Mouse (Mus musculus): Measurements from ENCODE around the gene Tmprss13. TPM values are rescaled to one million over a fixed set of nuclear protein-coding genes. Genes with fewer than 3 reads are reported as not detected.

The Tmprss13 gene
- total and polyA plus RNA-seq, 3 experiments = not detected

DNA sequence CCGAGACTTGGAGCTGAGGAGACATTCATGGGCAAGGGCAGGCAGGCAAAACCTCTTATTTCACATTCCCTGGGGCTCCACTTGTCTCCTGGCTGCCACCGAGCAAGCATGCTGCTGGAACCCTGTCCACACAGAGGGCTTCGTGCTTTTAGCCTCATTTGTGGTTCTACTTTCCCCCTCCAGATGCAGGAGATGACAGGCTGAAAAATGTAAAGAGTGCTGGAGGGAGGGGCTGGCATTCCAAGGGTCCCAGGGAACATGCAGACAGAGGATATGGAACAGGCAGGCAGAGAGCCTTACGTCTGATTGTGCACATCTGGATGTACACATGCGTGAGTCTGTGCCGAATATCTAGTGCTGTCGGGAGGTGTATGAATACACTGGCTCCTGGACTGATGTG, 39.5 kb downstream of the Tmprss13 start:
- in situ Hi-C loops (cut with MboI; ENCODE audit: low pct_ligation_motif_present, low pct_unique_long_range_greater_than_20kb, low sequenced_read_pairs) = no loop called here
- Histone ChIP-seq H3K4me1 (ENCODE audit: control insufficient read depth in 1 of 2, insufficient read depth in 2 of 2) (no peaks in the 10 kb centered on the region), H3K27me3 (replicated peaks) (peaks cover 54% of the 10 kb centered on the region), H3K4me3 (replicated peaks in 1 of 3; ENCODE audit: low read depth in 2 of 3, low read length in 2 of 3, poor library complexity in 1 of 3) (no peak overlapping the region), H3K36me3 (replicated peaks in 1 of 2; ENCODE audit: control insufficient read depth in 1 of 2, insufficient read depth in 1 of 2, low read length in 1 of 2) (no peaks in the 10 kb centered on the region), H3K9me3 (replicated peaks; ENCODE audit: low read length) (no peaks in the 10 kb centered on the region), H3K9ac (ENCODE audit: insufficient read depth, low read depth) (no peak overlapping the region), H3K27ac (ENCODE audit: insufficient read depth, low read depth) (no peak overlapping the region), H3K4me2 (ENCODE audit: insufficient read depth, low read depth, poor library complexity, severe bottlenecking) (no peak overlapping the region), H3K79me2 (replicated peaks; ENCODE audit: control insufficient read depth, extremely low read depth, insufficient read depth, poor library complexity, severe bottlenecking) (no peaks in the 10 kb centered on the region)
- no peak for DNase-seq (ENCODE audit: extremely low read depth)
- dilution Hi-C loops (cut with MboI; ENCODE audit: extremely low pct_ligation_motif_present, extremely low pct_unique_long_range_greater_than_20kb, low sequenced_read_pairs) = no loop called here
- TF ChIP-seq NRF1 (IDR thresholded peaks at IDR 0.05; ENCODE audit: low read depth, low read length) = no peak
- TF ChIP-seq POLR2A (IDR thresholded peaks at IDR 0.05; ENCODE audit: low read depth, low read length) = no peak
- no peak for TF ChIP-seq NELFE (IDR thresholded peaks at IDR 0.05; ENCODE audit: low read depth, low read length)
- TF ChIP-seq KAT2A (IDR thresholded peaks at IDR 0.05; ENCODE audit: insufficient replicate concordance, low read length) = no peak

DNA sequence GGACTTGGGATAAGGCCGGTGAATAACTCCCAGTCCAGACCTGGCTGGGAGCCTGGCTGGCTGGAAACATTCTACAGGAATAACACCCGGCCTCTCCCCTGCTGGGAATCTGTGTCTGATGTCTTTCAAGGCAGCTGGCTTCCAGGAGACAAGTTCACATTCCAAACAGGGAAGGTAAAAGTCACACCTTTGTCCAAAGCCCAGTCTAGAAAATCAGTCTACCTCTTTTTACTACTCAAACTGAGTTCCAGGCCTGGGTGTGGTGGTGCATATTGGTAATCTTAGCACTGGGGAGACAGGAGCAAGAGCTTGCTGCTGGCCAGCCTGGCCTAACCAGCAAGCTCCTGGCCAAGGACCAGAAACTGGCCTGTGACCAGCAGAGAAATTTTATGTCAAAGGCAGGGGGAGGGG, 43.2 kb downstream of the Tmprss13 start:
- no peak for DNase-seq (ENCODE audit: extremely low read depth)
- Histone ChIP-seq H3K4me1 (ENCODE audit: control insufficient read depth in 1 of 2, insufficient read depth in 2 of 2) (no peaks in the 10 kb centered on the region), H3K4me3 (replicated peaks in 1 of 3; ENCODE audit: low read depth in 2 of 3, low read length in 2 of 3, poor library complexity in 1 of 3) (no peak overlapping the region), H3K79me2 (replicated peaks; ENCODE audit: control insufficient read depth, extremely low read depth, insufficient read depth, poor library complexity, severe bottlenecking) (no peaks in the 10 kb centered on the region), H3K9me3 (replicated peaks; ENCODE audit: low read length) (peaks cover 4% of the 10 kb centered on the region), H3K27me3 (replicated peaks) (peaks cover 63% of the 10 kb centered on the region), H3K36me3 (replicated peaks in 1 of 2; ENCODE audit: control insufficient read depth in 1 of 2, insufficient read depth in 1 of 2, low read length in 1 of 2) (no peaks in the 10 kb centered on the region), H3K27ac (ENCODE audit: insufficient read depth, low read depth) (no peak overlapping the region), H3K4me2 (ENCODE audit: insufficient read depth, low read depth, poor library complexity, severe bottlenecking) (no peak overlapping the region), H3K9ac (ENCODE audit: insufficient read depth, low read depth) (no peak overlapping the region)
- no peak for TF ChIP-seq POLR2AphosphoS2 (IDR thresholded peaks at IDR 0.05; ENCODE audit: low read depth, low read length)
- no peak for TF ChIP-seq EP300 (IDR thresholded peaks at IDR 0.05; ENCODE audit: low read length)
- TF ChIP-seq PAX5 (IDR thresholded peaks at IDR 0.05; ENCODE audit: low read length) = no peak
- no peak for TF ChIP-seq E2F4 (IDR thresholded peaks at IDR 0.05; ENCODE audit: insufficient replicate concordance, low read depth, low read length)
- in situ Hi-C loops (cut with MboI; ENCODE audit: low pct_ligation_motif_present, low pct_unique_long_range_greater_than_20kb, low sequenced_read_pairs) = no loop called here
- dilution Hi-C loops (cut with MboI; ENCODE audit: extremely low pct_ligation_motif_present, extremely low pct_unique_long_range_greater_than_20kb, low sequenced_read_pairs) = no loop called here

GRCm38 (mm10) chr9:45363639-45364214, 44.8 kb downstream of the Tmprss13 start:
- dilution Hi-C loops (cut with MboI; ENCODE audit: extremely low pct_ligation_motif_present, extremely low pct_unique_long_range_greater_than_20kb, low sequenced_read_pairs) = no loop called here
- Histone ChIP-seq H3K79me2 (replicated peaks; ENCODE audit: control insufficient read depth, extremely low read depth, insufficient read depth, poor library complexity, severe bottlenecking) (no peaks in the 10 kb centered on the region), H3K4me1 (ENCODE audit: control insufficient read depth in 1 of 2, insufficient read depth in 2 of 2) (no peaks in the 10 kb centered on the region), H3K9me3 (replicated peaks; ENCODE audit: low read length) (peaks cover 4% of the 10 kb centered on the region), H3K4me3 (replicated peaks in 1 of 3; ENCODE audit: low read depth in 2 of 3, low read length in 2 of 3, poor library complexity in 1 of 3) (no peak overlapping the region), H3K27ac (ENCODE audit: insufficient read depth, low read depth) (no peak overlapping the region), H3K27me3 (replicated peaks) (peaks cover 71% of the 10 kb centered on the region), H3K36me3 (replicated peaks in 1 of 2; ENCODE audit: control insufficient read depth in 1 of 2, insufficient read depth in 1 of 2, low read length in 1 of 2) (no peaks in the 10 kb centered on the region), H3K9ac (ENCODE audit: insufficient read depth, low read depth) (no peak overlapping the region), H3K4me2 (ENCODE audit: insufficient read depth, low read depth, poor library complexity, severe bottlenecking) (no peak overlapping the region)
- no peak for DNase-seq (ENCODE audit: extremely low read depth)
- in situ Hi-C loops (cut with MboI; ENCODE audit: low pct_ligation_motif_present, low pct_unique_long_range_greater_than_20kb, low sequenced_read_pairs) = no loop called here
- TF ChIP-seq ZKSCAN1 (IDR thresholded peaks at IDR 0.05; ENCODE audit: borderline replicate concordance, low read depth, low read length) = no peak
- TF ChIP-seq CHD2 (IDR thresholded peaks at IDR 0.05; ENCODE audit: low read length) = no peak
- TF ChIP-seq KAT2A (IDR thresholded peaks at IDR 0.05; ENCODE audit: insufficient replicate concordance, low read length) = no peak
- TF ChIP-seq POLR2A (IDR thresholded peaks at IDR 0.05; ENCODE audit: low read depth, low read length) = no peak
- no peak for TF ChIP-seq RAD21 (IDR thresholded peaks at IDR 0.05; ENCODE audit: low read depth, low read length)
- TF ChIP-seq MAFK (IDR thresholded peaks at IDR 0.05; ENCODE audit: insufficient replicate concordance, low read length) = no peak
- TF ChIP-seq SMC3 (IDR thresholded peaks at IDR 0.05; ENCODE audit: low read depth, low read length) = no peak
- no peak for TF ChIP-seq BHLHE40 (IDR thresholded peaks at IDR 0.05; ENCODE audit: low read depth, low read length)
- TF ChIP-seq ETS1 (conservative IDR thresholded peaks at IDR 0.05; ENCODE audit: low read depth, low read length) = no peak
- no peak for TF ChIP-seq JUN (IDR thresholded peaks at IDR 0.05; ENCODE audit: insufficient read depth, low read depth, low read length)
- TF ChIP-seq MYC (IDR thresholded peaks at IDR 0.05; ENCODE audit: low read depth, low read length) = no peak

Measured in CH12.LX (cell line).